In the genomic region with DNA sequence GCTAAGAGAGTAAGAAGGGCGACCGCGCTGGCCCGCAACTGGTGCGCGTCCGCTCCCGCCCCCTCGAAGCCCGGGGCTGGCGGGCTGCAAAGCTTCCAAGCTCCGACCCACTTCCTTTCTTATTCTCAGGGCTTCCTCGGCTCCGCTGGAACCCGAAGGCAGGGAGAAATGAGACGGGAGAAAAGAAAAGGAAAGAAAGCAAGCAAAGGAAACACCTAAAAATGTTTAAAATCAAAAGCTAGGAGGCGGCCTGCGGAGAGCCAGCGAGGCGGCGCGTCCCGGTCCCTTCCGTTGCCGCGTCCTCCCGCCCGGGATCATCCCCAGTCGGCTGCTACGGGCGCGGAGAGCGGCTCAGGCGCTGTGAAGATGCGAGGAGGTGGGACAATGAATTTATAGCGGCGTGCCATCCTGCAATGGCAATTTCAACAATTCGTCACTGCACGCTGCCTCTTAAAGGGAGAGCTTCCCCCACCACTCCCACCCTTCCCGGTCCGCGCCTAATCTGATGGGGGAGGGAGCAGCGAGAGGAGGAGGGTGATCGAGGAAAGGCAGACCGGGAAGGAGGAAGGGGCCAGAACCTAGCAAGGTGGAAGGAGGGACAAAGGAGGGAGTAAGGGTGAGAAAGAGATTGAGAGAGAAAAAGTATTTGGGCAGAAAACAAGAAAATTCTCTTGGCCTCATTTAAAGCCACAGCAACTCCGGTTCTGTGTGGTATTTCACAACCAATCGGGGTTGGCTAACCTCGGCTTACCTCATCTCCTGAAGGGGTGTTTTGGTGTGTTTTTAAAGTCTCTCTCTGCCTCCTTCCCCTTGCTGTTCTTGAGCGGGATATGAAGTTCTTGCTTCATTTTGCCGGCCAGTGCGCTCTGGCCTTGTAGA, we compare ENCODE assay signal across 8 mouse cellular contexts. TPM values are rescaled to one million over a fixed set of nuclear protein-coding genes. Genes with fewer than 3 reads are reported as not detected.
A peak's percentile ranks its signal among the peaks of the same experiment; 100 is the strongest.
DNase-seq lines count a peak whose midpoint lies in the region; ATAC-seq and TF ChIP-seq lines count a peak whose summit lies in the region.

No protein-coding gene starts in this region.

- WGBS in spleen, adult 2 months = 2% methylated on average over 51 of the region's 51 CpGs
- WGBS in heart, embryonic 14.5 days = under 1% methylated on average over 51 of the region's 51 CpGs
- WGBS in lung, embryonic 14.5 days = under 1% methylated on average over 51 of the region's 51 CpGs

- H3K4me2 ChIP-seq in heart, embryonic 14.5 days (ENCODE audit: low read length) = peak overlapping the region; percentile 95
- peak overlapping the region; percentile 65 for H3K4me2 ChIP-seq in lung, embryonic 14.5 days

- no peaks in the 10 kb centered on the region for H3K36me3 ChIP-seq in spleen, adult 2 months (ENCODE audit: control insufficient read depth, insufficient read depth, low read length)
- H3K36me3 ChIP-seq in heart, embryonic 14.5 days (ENCODE audit: control insufficient read depth, insufficient read depth, low read length) = no peaks in the 10 kb centered on the region
- no peaks in the 10 kb centered on the region for H3K36me3 ChIP-seq in lung, embryonic 14.5 days (ENCODE audit: insufficient read depth)

- peak overlapping the region; percentile 32; the same call in 1 of the 2 replicates for H3K4me3 ChIP-seq in spleen, adult 2 months (ENCODE audit: extremely low read depth, insufficient read depth, insufficient read length)
- peak overlapping the region; percentile 65 to 68 for H3K4me3 ChIP-seq in heart, embryonic 14.5 days (ENCODE audit: control insufficient read depth in 1 of 2, insufficient read depth in 1 of 2, low read depth in 1 of 2, low read length in 2 of 2)
- peak overlapping the region; percentile 48 for H3K4me3 ChIP-seq in lung, embryonic 14.5 days (ENCODE audit: low read depth, low read length)

- TF ChIP-seq POLR2A in spleen, adult 2 months (IDR thresholded peaks at IDR 0.05; ENCODE audit: low read depth, low read length) = no peak

- H3K9me3 ChIP-seq in heart, embryonic 14.5 days (ENCODE audit: control insufficient read depth, low read length) = no peaks in the 10 kb centered on the region
- no peaks in the 10 kb centered on the region for H3K9me3 ChIP-seq in lung, embryonic 14.5 days (ENCODE audit: low read depth, low read length)

- peaks cover 2% of the 10 kb centered on the region; the same call in 1 of the 2 replicates for H3K27me3 ChIP-seq in spleen, adult 2 months (ENCODE audit: control insufficient read depth, insufficient read depth, low read length)
- no peaks in the 10 kb centered on the region for H3K27me3 ChIP-seq in heart, embryonic 14.5 days (ENCODE audit: control insufficient read depth, insufficient read depth, low read length)
- H3K27me3 ChIP-seq in lung, embryonic 14.5 days (ENCODE audit: insufficient read depth, low read length) = peaks cover 16% of the 10 kb centered on the region; the same call in 1 of the 2 replicates

- H3K9ac ChIP-seq in heart, embryonic 14.5 days (ENCODE audit: low read length) = peak overlapping the region; percentile 78
- peak overlapping the region; percentile 41 for H3K9ac ChIP-seq in lung, embryonic 14.5 days

- no peak overlapping the region for H3K27ac ChIP-seq in spleen, adult 2 months (ENCODE audit: insufficient read depth, low read length)
- H3K27ac ChIP-seq in heart, embryonic 14.5 days (replicated peaks in 1 of 2; ENCODE audit: control insufficient read depth in 1 of 2, insufficient read depth in 1 of 2, low read depth in 2 of 2, low read length in 2 of 2) = peak overlapping the region; percentile 38 to 70
- H3K27ac ChIP-seq in lung, embryonic 14.5 days (ENCODE audit: low read depth) = peak overlapping the region; percentile 32; the same call in 1 of the 2 replicates

- no peaks in the 10 kb centered on the region for H3K4me1 ChIP-seq in spleen, adult 2 months (ENCODE audit: control insufficient read depth, insufficient read depth, insufficient read length)
- H3K4me1 ChIP-seq in heart, embryonic 14.5 days (ENCODE audit: control insufficient read depth in 2 of 2, insufficient read depth in 2 of 2, low read length in 2 of 2) = peaks cover 7 to 9% of the 10 kb centered on the region in 2 experiments; a peak in 2 of 4 replicates
- H3K4me1 ChIP-seq in lung, embryonic 14.5 days (ENCODE audit: insufficient read depth) = peaks cover 9% of the 10 kb centered on the region; the same call in 1 of the 2 replicates

- TF ChIP-seq CTCF in spleen, adult 2 months (IDR thresholded peaks at IDR 0.05; ENCODE audit: extremely low read depth, insufficient read depth, insufficient read length, insufficient replicate concordance) = no peak
- no peak for TF ChIP-seq CTCF in lung, embryonic 14.5 days (IDR thresholded peaks at IDR 0.05; ENCODE audit: low read depth)

- peak; percentile 58 for ATAC-seq in heart, embryonic 14.5 days (ENCODE audit: insufficient number of reproducible peaks, insufficient read depth, low FRiP score, low read depth)
- ATAC-seq in lung, embryonic 14.5 days (ENCODE audit: insufficient read depth) = peak; percentile 57

- DNase-seq in spleen, adult 2 months (ENCODE audit: low read depth in 1 of 2, low spot score in 2 of 2) = no peak
- DNase-seq in spleen, adult 12 weeks (ENCODE audit: low spot score) = no peak
- DNase-seq in fat pad, adult 2 months (ENCODE audit: extremely low read depth, low read depth, low spot score) = peak; percentile 7
- DNase-seq in kidney, postnatal 10 days = peak; percentile 76
- DNase-seq in lung, embryonic 14.5 days = peak; percentile 65
- DNase-seq in ovary, postnatal 10 days (ENCODE audit: low spot score) = peak; percentile 37
- DNase-seq in thymus, postnatal 14 days = no peak

RNA-seq across cellular contexts. Expression of a gene that starts 0.7 kb away (rescaled TPM):
- 1.4 and 1.7 TPM in 2 replicates for polyA plus RNA-seq in spleen, adult 2 months (2012; rRNA removed)
- polyA plus RNA-seq in heart, embryonic 14.5 days (2014; fragmentation: Nextera tagmentation; extraction: Ambion mirVana) = 3.0 and 4.0 TPM in 2 replicates
- polyA plus RNA-seq in lung, embryonic 14.5 days (2014; fragmentation: Nextera tagmentation; extraction: Ambion mirVana) = 3.2 and 3.7 TPM in 2 replicates

Comparison
In these comparisons a context has a peak if more than half of its experiments do, and no peak if none do; other contexts are left out.
1. DNase-seq: peak in fat pad, adult 2 months (single experiment), kidney, postnatal 10 days (single experiment), lung, embryonic 14.5 days (single experiment) and ovary, postnatal 10 days (single experiment); none in spleen, adult 2 months (0 of 2), spleen, adult 12 weeks (single experiment) and thymus, postnatal 14 days (single experiment).
2. Peak in every context shown above with its lines, with median percentiles within 50 percentile points of each other: H3K4me3 ChIP-seq.